Mouse (Mus musculus) megakaryocyte, embryonic 14.5 days (primary cell): ENCODE results near the gene Rplp1.

Experiments used
- FLI1 ChIP-seq: IDR thresholded peaks from 2 replicates; pipeline ENCODE4 v1.6.1; 2012; ENCODE audit warnings: low read length, inconsistent platforms, mixed read lengths
- GATA1 ChIP-seq: IDR thresholded peaks from 3 replicates; pipeline ENCODE4 v1.6.1; 2012; ENCODE audit warnings: mixed read lengths, low read length, inconsistent platforms, borderline replicate concordance

DNA sequence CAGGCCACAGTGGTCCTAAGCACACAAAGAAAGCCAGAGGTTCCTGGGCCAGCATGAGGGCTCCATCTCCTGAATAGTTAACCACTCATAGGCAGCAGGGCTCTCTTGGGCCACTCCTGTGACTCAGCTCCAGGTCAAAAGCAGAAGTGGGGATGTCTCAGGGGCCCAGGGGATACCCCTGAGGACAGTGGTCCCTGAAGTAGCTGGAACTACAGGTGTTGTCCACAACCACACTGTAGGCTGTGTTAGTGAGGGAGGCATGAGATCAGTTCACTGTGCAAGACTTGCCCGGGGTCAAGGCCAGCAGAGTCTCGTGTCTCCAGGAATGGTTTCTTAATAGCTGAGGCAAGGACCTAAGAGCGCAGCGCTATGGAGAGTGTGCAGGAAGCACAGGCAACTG is 12.8 kb downstream of the Rplp1 start:
- TF ChIP-seq GATA1 (no peak), FLI1 (no peak)
